Mouse (Mus musculus) liver, embryonic 12.5 days (tissue): ENCODE measurements at regions not wholly inside any gene's neighbourhood (a gene's known extent, or its start where the extent isn't known, plus 50 kb on each side); places are given as distances from the start of the nearest gene placed in this dataset.

Experiments used
- ATAC-seq: fragments of 200-750 bp; cut with Nextera tagmentation; 2 replicates; pipeline ENCODE4 v1.8.0; 2017; ENCODE audit warnings: moderate number of reproducible peaks, mild to moderate bottlenecking, moderate library complexity
- H3K27ac ChIP-seq: fragments of 300-500 bp; sonication (generic); 2 replicates; pipeline ENCODE4 v1.5.1; 2016; ENCODE audit warnings: mild to moderate bottlenecking
- H3K27me3 ChIP-seq: fragments of 300-500 bp; sonication (generic); replicated peaks from 2 replicates; pipeline ENCODE4 v1.6.1; 2016; ENCODE audit warnings: mild to moderate bottlenecking, moderate library complexity
- H3K36me3 ChIP-seq: fragments of 300-500 bp; sonication (generic); 2 replicates; pipeline ENCODE4 v1.6.1; 2016; ENCODE audit warnings: mild to moderate bottlenecking, moderate library complexity
- H3K4me1 ChIP-seq: fragments of 300-500 bp; sonication (generic); 2 replicates; pipeline ENCODE4 v1.6.1; 2016
- H3K4me2 ChIP-seq: fragments of 300-500 bp; sonication (generic); 2 replicates; pipeline ENCODE4 v1.6.1; 2016; ENCODE audit warnings: mild to moderate bottlenecking, moderate library complexity
- H3K4me3 ChIP-seq: fragments of 300-500 bp; sonication (generic); 2 replicates; pipeline ENCODE4 v1.5.1; 2016; ENCODE audit warnings: mild to moderate bottlenecking, moderate library complexity
- H3K9ac ChIP-seq: fragments of 300-500 bp; sonication (generic); 2 replicates; pipeline ENCODE4 v1.6.1; 2016; ENCODE audit warnings: mild to moderate bottlenecking, moderate library complexity
- H3K9me3 ChIP-seq: fragments of 300-500 bp; sonication (generic); replicated peaks from 2 replicates; pipeline ENCODE4 v1.6.1; 2016; ENCODE audit warnings: mild to moderate bottlenecking, moderate library complexity
- WGBS: fragments of 180-500 bp; shearing (Covaris S2); methylation state at CpG from one replicate; pipeline ENCODE4 v1.1.7; 2016; ENCODE audit not compliant: insufficient replicate concordance; 5-methylcytosine and 5-hydroxymethylcytosine counted together

DNA sequence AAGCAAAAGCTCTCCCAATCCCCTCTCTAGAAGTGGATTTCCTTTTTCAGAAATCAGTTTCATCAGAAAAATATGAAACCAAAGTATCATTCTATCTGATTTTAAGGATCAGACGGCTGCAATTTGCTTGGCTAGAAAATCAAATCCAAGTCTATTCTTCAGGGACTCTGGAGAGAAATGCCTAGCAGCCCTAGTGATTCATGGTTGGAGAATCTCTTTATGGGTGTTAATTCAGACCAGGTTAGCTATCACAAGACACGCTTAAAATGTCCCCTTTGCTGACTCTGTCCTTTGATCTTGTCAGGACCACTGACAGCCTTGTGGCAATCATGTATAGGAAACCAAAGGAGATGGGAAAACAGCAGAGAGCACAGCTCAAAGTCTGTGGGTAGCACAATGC is 475.7 kb upstream of the Zfp462 start:
- no peaks in the 10 kb centered on the region for H3K9me3 ChIP-seq
- no peaks in the 10 kb centered on the region for H3K27me3 ChIP-seq
- H3K4me1 ChIP-seq = no peaks in the 10 kb centered on the region
- H3K4me3 ChIP-seq = no peak overlapping the region
- no peak overlapping the region for H3K9ac ChIP-seq
- no peaks in the 10 kb centered on the region for H3K36me3 ChIP-seq
- 57% methylated on average over 2 of the region's 2 CpGs for WGBS
- ATAC-seq = no peak
- no peak overlapping the region for H3K27ac ChIP-seq
- H3K4me2 ChIP-seq = no peak overlapping the region

DNA sequence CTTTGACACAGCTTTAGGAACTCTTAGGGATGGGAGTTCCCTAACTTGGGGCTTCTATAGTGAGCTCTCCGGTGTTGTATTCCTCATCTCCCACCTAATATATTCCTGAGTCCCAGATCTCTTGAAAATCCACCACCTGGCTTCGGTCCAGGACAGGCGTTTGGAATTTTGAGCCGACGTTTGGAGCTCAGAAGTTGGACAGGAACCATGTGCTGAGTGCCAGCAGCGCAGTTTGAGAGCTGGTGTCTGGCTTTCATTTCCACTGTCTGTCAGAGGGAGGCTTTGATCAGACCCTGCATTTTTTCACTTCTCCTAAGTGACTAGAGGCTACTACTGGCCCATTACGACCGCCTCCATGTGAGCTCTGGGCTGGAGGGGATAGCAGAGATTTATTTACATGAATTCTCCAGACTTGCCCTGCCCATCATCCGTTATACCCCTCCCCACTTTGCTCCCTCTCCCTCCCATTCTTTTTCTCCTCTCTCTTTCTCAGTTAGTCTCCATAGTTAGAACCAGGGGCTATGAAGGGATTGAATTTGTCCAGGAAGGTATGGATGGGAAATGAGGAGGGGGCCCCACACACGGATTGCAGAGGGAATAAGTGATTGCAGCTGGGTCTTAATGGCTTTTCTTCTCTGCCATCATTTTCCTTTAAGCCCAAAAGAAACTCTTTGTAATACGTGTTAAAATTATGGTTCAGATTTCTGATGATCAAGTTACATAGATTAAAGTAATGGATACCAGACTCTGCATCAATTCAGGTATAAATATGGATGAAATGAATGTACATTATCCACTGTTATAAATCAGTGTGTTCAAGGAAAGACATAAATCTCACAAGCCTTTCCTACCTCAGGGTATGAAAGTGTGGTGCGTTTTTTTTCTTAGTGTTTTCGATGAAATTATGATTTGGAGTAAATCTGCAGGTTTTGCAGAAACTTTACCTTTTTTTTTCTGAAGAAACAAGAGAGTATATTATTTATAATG is 474.5 kb upstream of the Zfp462 start:
- H3K9ac ChIP-seq = no peak overlapping the region

DNA sequence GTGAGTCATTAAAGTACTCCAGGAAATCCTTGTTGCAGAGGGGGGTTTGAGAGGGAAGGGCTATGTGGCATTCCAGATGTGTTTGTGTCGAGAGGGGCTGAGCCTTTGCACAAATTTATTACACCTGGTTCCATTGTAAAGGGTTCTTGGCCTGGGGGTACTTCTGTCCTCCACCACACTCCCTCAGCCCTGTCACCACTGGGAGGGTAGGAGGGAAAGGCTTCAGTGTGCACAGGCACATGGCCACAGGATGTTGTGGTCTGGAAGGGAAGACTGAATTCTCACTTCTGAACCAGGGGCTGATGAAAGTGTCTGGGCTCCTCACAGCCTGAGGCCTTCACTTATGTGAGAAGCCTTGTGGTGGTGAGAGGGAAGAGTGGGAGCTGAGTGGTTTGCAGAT is 473.8 kb upstream of the Zfp462 start:
- Histone ChIP-seq H3K4me2 (no peak overlapping the region), H3K9ac (no peak overlapping the region), H3K9me3 (no peaks in the 10 kb centered on the region), H3K27ac (no peak overlapping the region), H3K4me1 (no peaks in the 10 kb centered on the region), H3K36me3 (no peaks in the 10 kb centered on the region), H3K4me3 (no peak overlapping the region), H3K27me3 (no peaks in the 10 kb centered on the region)
- ATAC-seq = no peak
- WGBS = 44% methylated on average over 1 of the region's 1 CpGs

More for the DNA sequence above, 474.5 kb upstream of the Zfp462 start:
- Histone ChIP-seq H3K9me3 (no peaks in the 10 kb centered on the region), H3K4me1 (no peaks in the 10 kb centered on the region), H3K27ac (no peak overlapping the region), H3K4me3 (no peak overlapping the region), H3K36me3 (no peaks in the 10 kb centered on the region), H3K4me2 (no peak overlapping the region), H3K27me3 (no peaks in the 10 kb centered on the region)
- WGBS = 65% methylated on average over 13 of the region's 13 CpGs
- no peak for ATAC-seq

DNA sequence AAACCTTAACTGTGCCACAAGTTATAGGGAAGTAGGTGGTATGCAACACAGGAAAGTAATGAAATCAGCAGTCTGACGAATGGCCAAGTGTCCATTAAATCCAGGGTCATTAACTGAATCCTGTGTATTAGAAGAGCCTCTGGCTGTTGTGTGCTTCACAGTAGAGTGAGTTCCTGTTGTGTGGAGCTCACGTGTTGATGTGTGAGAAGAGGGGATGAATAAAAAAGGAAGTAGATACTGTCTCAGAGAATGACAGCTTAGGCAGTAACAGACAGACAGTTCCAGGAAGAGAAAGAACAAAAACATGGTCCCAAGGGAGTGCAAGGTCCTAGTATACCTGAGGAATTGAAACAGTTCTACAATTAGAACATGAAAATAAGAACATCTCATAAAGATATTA is 463.1 kb upstream of the Zfp462 start:
- H3K36me3 ChIP-seq = no peaks in the 10 kb centered on the region
- no peak for ATAC-seq
- 31% methylated on average over 2 of the region's 2 CpGs for WGBS
- no peaks in the 10 kb centered on the region for H3K27me3 ChIP-seq
- no peaks in the 10 kb centered on the region for H3K9me3 ChIP-seq
- H3K4me1 ChIP-seq = no peaks in the 10 kb centered on the region
- no peak overlapping the region for H3K27ac ChIP-seq
- H3K4me3 ChIP-seq = no peak overlapping the region
- H3K9ac ChIP-seq = no peak overlapping the region
- no peak overlapping the region for H3K4me2 ChIP-seq

DNA sequence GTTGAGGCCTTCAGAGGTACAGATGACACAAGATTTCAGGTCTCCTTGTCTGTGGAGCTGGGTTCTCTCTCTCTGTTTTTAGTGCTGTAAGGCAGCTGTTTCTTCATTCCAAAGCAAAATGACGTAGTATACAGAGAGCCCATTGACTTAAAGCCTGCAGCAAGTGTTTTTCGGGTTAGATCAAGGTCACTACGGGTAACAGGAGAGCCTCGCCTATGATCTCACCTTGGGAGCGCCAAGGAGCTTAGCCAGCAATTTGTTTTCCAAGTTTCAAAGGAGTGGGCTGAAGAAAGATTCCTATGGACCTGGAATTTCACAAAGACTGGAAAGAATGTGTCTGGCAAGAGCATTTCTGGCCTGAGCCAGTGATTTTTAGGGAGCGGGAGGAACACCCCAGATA is 451.8 kb upstream of the Zfp462 start:
- WGBS = 69% methylated on average over 6 of the region's 6 CpGs
- Histone ChIP-seq H3K4me1 (no peaks in the 10 kb centered on the region), H3K36me3 (no peaks in the 10 kb centered on the region), H3K27ac (no peak overlapping the region), H3K9me3 (no peaks in the 10 kb centered on the region), H3K4me2 (no peak overlapping the region), H3K4me3 (no peak overlapping the region), H3K27me3 (no peaks in the 10 kb centered on the region), H3K9ac (no peak overlapping the region)
- ATAC-seq = no peak

DNA sequence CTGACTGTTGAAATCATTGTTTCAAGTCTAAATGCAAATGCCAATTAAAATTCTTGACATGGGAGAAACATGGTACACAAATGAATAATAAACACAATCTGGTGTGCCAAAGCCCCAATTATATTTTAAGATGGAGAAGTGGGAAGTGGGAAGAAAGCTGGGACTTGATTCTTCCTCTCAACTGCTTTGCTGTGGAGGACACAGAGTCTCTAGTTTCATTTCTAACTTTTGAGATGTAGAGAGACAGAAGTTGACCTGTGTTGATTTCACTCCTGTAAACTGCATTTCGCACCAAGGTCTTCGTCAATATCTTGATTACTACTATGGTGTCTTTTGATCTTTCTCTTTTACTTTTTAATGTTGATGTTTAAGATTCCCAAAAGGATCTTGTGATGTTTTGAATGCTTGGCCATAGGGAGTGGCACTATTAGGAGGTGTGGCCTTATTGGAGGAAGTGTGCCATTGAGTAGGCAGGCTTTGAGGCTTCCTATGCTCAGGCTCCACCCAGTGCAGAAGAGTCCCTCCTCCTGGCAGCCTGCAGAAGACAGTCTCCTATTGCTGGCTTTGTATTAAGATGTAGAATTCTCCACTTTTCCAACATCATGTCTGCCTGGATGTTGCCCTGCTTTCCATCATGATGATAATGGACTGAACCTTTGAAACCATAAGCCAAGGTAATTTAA is 447.4 kb upstream of the Zfp462 start:
- Histone ChIP-seq H3K27me3 (no peaks in the 10 kb centered on the region), H3K4me2 (no peak overlapping the region), H3K4me3 (no peak overlapping the region), H3K36me3 (no peaks in the 10 kb centered on the region), H3K4me1 (no peaks in the 10 kb centered on the region), H3K9me3 (no peaks in the 10 kb centered on the region), H3K27ac (no peak overlapping the region), H3K9ac (no peak overlapping the region)
- WGBS = 80% methylated on average over 2 of the region's 2 CpGs
- no peak for ATAC-seq

DNA sequence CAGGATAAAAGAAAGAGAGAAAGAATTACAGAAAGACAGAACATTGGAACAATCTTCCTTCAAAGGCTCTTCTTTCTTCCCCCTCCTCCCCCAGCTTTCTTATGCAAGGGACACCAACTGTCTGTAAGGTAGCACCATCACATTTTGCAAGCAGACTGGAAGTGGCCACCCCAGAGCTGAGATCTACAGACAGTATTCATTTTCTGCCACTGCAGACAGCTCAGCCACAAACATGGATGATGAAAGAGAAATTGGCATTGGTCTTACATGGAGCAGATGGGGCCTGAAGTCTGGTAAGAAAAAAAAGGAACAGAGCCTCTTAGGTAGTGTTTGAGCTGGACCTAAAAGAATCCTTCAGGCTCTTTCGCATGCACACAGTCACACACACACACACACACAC is 428.9 kb upstream of the Zfp462 start:
- Histone ChIP-seq H3K27me3 (no peaks in the 10 kb centered on the region), H3K4me2 (no peak overlapping the region), H3K4me3 (no peak overlapping the region), H3K27ac (no peak overlapping the region), H3K9me3 (no peaks in the 10 kb centered on the region), H3K4me1 (no peaks in the 10 kb centered on the region), H3K9ac (no peak overlapping the region), H3K36me3 (no peaks in the 10 kb centered on the region)
- whole genome bisulfite sequencing = 80% methylated on average over 1 of the region's 1 CpGs
- no peak for ATAC-seq

DNA sequence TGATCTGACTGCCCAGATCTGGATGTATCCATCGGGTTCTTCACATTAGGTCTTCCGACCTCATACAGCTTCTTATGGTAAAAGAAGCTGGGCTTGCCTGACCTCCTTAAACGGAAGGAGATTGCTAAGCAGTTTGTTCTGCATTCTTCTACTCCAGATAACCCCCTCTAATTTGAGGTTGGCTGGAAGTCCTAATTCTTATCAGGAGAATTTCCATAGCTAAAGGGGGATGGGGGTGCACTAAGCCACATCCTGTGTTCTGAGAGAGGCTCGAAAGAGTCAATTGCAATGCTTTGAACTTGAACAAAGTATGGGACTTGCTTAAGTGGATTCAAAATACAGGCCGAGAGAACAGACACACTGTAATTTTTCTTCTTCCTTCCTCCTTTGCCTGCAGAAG is 421.6 kb upstream of the Zfp462 start:
- Histone ChIP-seq H3K9me3 (no peaks in the 10 kb centered on the region), H3K4me1 (no peaks in the 10 kb centered on the region), H3K4me3 (no peak overlapping the region), H3K27ac (peak overlapping the region; percentile 32; the same call in 1 of the 2 replicates), H3K4me2 (no peak overlapping the region), H3K9ac (no peak overlapping the region), H3K36me3 (no peaks in the 10 kb centered on the region), H3K27me3 (no peaks in the 10 kb centered on the region)
- WGBS = 10% methylated on average over 5 of the region's 5 CpGs
- ATAC-seq = no peak

DNA sequence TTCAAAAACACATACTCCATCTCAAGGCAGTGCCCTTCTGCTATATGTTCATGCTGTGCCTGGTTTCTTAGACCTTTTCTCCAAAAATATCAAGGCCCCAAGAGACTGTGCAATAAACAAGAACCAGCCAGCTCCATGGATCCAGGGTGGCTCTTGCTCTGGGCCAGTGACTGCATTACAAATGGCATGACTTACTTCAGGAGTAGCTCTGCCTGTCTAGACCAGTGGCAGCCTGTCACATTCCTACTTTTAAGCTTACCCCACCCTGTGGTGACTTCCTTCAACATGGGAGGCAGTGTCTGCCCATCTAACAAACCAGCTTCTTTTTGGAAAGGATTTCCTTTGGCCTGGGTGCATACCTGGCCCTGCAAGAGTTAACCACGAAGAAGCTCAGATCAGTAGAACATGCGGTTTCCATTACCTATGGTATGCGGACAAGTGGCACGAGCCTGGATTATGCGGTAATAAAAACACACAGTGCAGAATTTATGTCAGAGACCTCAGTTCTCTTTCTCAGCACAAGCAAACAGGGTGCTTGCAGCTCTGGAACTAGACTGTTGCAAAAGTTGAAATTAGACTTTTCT is 418.8 kb upstream of the Zfp462 start:
- no peaks in the 10 kb centered on the region for H3K36me3 ChIP-seq
- ATAC-seq = no peak
- H3K27ac ChIP-seq = no peak overlapping the region
- no peak overlapping the region for H3K9ac ChIP-seq
- H3K4me1 ChIP-seq = no peaks in the 10 kb centered on the region
- no peaks in the 10 kb centered on the region for H3K27me3 ChIP-seq
- WGBS = 69% methylated on average over 5 of the region's 5 CpGs
- no peak overlapping the region for H3K4me3 ChIP-seq
- H3K9me3 ChIP-seq = no peaks in the 10 kb centered on the region
- no peak overlapping the region for H3K4me2 ChIP-seq

DNA sequence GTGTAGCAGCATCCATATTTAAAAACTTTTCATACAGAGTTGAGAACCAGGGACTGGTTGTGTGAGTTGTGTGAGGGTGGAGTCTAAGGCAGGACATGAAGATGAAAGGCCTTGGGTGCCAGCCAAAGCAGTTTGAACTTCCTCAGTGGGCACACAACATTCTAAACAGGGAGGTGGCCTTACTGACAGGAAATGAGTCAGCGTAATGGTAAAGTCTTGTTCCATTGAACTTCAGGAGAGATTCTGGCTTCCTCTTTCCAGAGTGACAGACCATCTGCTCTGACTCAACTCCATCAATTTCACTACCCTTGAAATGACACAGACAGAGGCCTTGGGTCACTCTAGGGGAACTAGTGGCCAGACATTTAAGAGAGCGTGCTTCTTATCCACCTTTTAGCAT is 417.2 kb upstream of the Zfp462 start:
- no peak overlapping the region for H3K27ac ChIP-seq
- H3K9me3 ChIP-seq = no peaks in the 10 kb centered on the region
- no peak overlapping the region for H3K9ac ChIP-seq
- no peaks in the 10 kb centered on the region for H3K27me3 ChIP-seq
- H3K4me3 ChIP-seq = no peak overlapping the region
- no peak overlapping the region for H3K4me2 ChIP-seq
- H3K4me1 ChIP-seq = no peaks in the 10 kb centered on the region
- H3K36me3 ChIP-seq = no peaks in the 10 kb centered on the region
- ATAC-seq = no peak
- WGBS = 31% methylated on average over 2 of the region's 2 CpGs

DNA sequence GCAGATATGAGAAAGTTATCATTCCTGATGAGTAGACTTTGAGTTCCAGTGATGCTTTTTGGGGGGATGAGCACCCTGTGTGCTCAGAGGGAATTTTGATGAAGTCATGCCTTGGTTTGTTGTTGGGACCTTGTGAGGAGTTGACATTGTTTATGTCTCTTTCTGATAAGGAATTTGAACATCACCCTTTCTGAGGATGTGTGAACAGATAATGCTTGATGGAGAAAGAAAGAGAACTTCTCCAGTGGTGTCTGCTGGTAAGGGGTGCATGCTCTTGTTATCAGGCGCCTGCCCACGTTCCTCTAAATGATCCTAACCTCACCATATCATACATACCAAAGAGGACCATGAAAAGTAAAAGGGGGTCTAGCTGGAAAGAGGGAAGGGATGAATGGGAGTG is 413.1 kb upstream of the Zfp462 start:
- H3K27me3 ChIP-seq = no peaks in the 10 kb centered on the region
- H3K4me1 ChIP-seq = no peaks in the 10 kb centered on the region
- ATAC-seq = no peak
- WGBS = 64% methylated on average over 2 of the region's 2 CpGs
- no peaks in the 10 kb centered on the region for H3K9me3 ChIP-seq
- no peak overlapping the region for H3K4me2 ChIP-seq
- no peak overlapping the region for H3K27ac ChIP-seq
- H3K36me3 ChIP-seq = no peaks in the 10 kb centered on the region
- H3K9ac ChIP-seq = no peak overlapping the region
- no peak overlapping the region for H3K4me3 ChIP-seq

DNA sequence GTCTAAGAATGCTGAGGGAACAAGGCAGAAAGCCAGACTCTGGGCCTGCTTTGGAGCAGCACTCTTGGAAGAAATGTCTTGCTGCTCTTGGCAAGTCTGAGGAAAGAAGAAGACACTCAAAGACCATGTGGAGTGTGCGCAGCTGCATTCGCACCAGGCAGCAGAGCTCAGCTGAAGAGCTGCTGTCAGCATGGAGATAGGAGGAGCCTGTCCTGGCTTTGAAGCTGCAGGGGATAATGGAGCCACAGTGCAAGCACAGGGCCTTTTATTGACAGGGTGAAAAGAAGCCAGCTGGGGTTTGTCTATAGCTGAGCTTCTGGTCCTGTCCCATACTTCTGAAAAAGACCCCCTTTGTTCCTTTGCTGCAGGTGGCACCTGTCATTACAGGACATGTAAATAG is 411.0 kb upstream of the Zfp462 start:
- Histone ChIP-seq H3K4me1 (no peaks in the 10 kb centered on the region), H3K9me3 (no peaks in the 10 kb centered on the region), H3K27me3 (no peaks in the 10 kb centered on the region), H3K4me2 (no peak overlapping the region), H3K4me3 (no peak overlapping the region), H3K36me3 (no peaks in the 10 kb centered on the region), H3K9ac (no peak overlapping the region), H3K27ac (no peak overlapping the region)
- WGBS = 80% methylated on average over 2 of the region's 2 CpGs
- ATAC-seq = no peak
